Mouse (Mus musculus): ENCODE measurements around the gene Otulinl. TPM values are rescaled to one million over a fixed set of nuclear protein-coding genes. Genes with fewer than 3 reads are reported as not detected.
A peak's percentile ranks its signal among the peaks of the same experiment; 100 is the strongest.
"Not testable (repeated sequence)": the region's sequence is repeated elsewhere in the genome, so short reads cannot be mapped to it uniquely, and the experiment has no call there.

Gene Otulinl
- 17.8 and 21.1 TPM in 2 replicates for polyA plus RNA-seq (2012; rRNA removed)

DNA sequence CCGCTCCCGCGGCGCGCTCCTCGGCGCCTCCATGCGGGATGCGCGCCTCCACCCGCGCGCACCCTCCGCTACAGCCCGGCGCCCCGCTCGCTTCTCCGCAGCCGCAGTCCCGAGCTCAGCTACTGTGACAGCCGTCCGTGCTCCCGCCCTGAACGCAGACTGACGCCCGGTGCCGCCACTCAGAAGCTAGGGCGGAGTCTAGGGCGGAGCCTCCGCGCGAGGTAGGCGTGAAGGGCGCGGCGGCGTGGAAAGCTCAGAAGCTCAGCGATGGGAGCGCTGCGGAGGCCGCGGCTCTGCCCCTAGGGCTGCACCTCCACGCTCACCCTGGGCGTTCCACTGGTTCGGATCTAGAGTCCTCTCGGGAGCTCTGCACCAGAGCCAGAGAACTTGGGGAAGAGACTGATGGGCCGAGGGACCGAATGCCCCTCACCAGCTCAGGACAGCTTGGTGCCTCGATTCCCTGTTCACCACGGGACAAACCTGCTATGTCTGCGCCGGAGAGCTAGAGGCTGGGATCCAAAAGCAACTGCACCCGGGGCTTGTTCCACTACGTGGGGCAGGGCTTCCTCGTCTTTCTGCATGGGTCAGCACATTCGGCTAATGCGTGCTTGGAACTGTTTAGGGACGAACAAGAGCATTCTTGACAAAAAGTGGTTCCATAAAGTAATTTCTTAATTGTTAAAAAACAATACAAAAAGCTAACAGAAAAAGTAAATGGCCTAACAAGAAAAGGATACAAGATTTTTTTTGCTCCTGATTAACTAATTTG is at the start of gene Otulinl:
TSS of gene Otulinl (minus strand) at position 161 of the 769 bp plus-strand sequence.
- peaks cover 5% of the 10 kb centered on the region; the same call in 1 of the 2 replicates for H3K4me1 ChIP-seq (ENCODE audit: control insufficient read depth, insufficient read depth, low read length)
- TF ChIP-seq POLR2A (IDR thresholded peaks at IDR 0.05; ENCODE audit: extremely low read depth, insufficient read depth, low read length): peak; percentile 65
- no peak for TF ChIP-seq CTCF (IDR thresholded peaks at IDR 0.05; ENCODE audit: extremely low read depth, insufficient read depth, low read length)
- peak within 1 kb of the TSS; percentile 54 for H3K4me3 ChIP-seq (ENCODE audit: insufficient read depth, low read length)
- no peak within 1 kb of the TSS for H3K27ac ChIP-seq (ENCODE audit: insufficient read depth, low read length)

DNA sequence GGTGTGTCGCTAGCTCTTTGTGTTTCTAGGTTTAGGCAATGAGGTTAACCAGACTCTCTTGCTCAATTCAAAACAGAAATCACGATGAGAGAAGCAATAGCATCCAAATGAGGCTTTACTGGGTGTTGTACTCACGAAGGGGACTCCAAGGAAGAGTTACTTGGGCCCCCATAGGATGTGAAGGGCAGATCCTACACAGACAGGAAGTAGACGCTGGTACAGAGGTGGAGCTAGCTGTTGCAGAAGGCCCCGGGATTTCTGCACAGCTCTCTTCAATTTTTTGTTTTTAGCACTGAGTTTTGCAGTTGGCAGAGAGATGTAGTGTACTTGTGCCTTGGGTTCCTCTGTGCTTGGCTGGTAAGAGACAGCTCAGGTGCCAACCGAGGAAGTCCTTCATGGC is 44.8 kb upstream of the Otulinl start:
- no peak for TF ChIP-seq CTCF (IDR thresholded peaks at IDR 0.05; ENCODE audit: extremely low read depth, insufficient read depth, low read length)
- no peak for TF ChIP-seq POLR2A (IDR thresholded peaks at IDR 0.05; ENCODE audit: extremely low read depth, insufficient read depth, low read length)
- Histone ChIP-seq H3K4me3 (ENCODE audit: insufficient read depth, low read length) (no peak overlapping the region), H3K4me1 (ENCODE audit: control insufficient read depth, insufficient read depth, low read length) (peaks cover 2% of the 10 kb centered on the region; the same call in 1 of the 2 replicates), H3K27ac (ENCODE audit: insufficient read depth, low read length) (no peak overlapping the region)

DNA sequence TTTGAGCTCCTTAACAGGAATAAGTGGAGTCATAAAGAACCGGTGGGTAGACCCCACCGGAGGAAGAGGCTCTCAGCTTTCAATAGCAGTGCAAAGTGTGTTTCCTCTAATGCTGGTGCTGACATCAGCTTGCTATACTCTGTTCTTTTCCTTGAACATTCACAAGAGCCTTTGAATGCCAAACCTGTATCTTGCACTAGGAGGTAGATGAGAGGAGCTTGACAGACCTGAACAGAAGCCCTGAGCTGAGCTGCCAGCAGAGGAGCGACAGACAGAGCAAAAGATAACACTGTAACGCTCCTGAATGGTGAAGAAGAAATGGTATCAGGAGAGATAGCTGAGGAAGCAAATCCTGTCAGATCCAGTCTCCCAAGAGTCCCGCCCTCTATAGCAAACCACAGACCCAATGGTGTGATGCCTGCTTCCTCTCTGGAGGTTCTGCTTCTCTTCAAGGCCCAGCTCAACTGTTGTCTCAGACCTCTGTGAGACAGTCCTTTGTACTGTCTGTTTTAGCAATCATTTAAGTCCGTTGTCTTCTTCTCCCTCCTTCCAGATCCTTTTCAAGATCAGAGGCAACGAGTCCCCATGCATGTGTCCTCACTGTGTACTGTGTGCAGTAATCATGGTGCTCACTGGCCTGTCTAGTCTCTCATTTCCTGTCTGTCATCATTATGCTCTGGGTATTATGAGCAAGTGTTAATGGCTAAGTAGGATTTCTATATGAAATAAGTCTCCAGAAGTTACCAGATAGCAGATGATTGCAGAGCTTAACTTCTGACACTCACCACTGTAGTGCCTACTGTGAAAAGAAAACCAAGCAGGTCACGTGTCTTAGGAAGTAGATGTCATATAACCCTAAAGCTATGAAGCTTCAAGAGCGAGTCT is 43.7 kb upstream of the Otulinl start:
- H3K27ac ChIP-seq (ENCODE audit: insufficient read depth, low read length): 0 out of 2 replicates have a peak overlapping the region, but pooled peaks have one; percentile 70
- TF ChIP-seq POLR2A (IDR thresholded peaks at IDR 0.05; ENCODE audit: extremely low read depth, insufficient read depth, low read length): no peak
- no peak for TF ChIP-seq CTCF (IDR thresholded peaks at IDR 0.05; ENCODE audit: extremely low read depth, insufficient read depth, low read length)
- no peak overlapping the region for H3K4me3 ChIP-seq (ENCODE audit: insufficient read depth, low read length)
- H3K4me1 ChIP-seq (ENCODE audit: control insufficient read depth, insufficient read depth, low read length): peaks cover 2% of the 10 kb centered on the region; the same call in 1 of the 2 replicates

DNA sequence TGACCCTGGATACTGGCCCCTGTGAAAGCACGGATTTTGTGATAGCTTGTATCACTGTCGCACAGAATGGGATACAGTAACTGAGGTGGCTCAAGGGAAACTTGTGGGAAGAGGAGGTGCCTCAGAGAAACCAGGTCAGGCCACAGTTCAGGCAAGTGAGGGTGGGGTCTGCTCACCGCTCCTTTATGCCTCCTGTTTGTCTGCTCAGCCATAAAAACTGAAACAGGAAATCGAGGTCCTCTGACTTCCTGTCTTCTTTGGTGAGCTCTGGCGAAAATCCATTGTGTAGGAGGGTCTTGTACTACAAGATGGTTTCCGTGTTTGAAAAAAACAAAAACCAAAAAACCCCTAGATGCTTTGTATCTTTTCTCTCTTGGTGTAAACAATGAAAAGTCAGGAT is 42.9 kb upstream of the Otulinl start:
- TF ChIP-seq POLR2A (IDR thresholded peaks at IDR 0.05; ENCODE audit: extremely low read depth, insufficient read depth, low read length) (no peak), CTCF (IDR thresholded peaks at IDR 0.05; ENCODE audit: extremely low read depth, insufficient read depth, low read length) (no peak)
- Histone ChIP-seq H3K4me3 (ENCODE audit: insufficient read depth, low read length) (no peak overlapping the region), H3K4me1 (ENCODE audit: control insufficient read depth, insufficient read depth, low read length) (peaks cover 2% of the 10 kb centered on the region; the same call in 1 of the 2 replicates), H3K27ac (ENCODE audit: insufficient read depth, low read length) (no peak overlapping the region)

DNA sequence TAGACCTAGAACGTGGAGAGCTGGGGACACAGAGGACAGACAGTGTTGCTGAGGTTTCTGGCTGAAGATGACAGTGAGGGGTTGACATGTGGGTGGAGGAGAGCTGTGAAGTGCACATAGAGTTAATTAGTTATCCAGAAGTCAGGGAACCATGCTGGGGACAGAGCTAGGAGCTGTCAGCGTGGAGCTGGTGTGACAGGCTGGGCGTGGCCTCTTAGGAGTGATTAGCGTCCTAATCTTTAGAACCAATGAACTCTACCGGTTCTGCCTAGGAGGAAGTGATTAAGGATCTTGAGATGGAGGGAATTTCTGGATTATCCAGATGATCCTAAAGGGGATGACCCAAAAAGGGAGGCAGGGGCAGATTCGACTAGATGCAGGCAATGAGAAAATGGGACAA is 42.4 kb upstream of the Otulinl start:
- peaks cover 2% of the 10 kb centered on the region; the same call in 1 of the 2 replicates for H3K4me1 ChIP-seq (ENCODE audit: control insufficient read depth, insufficient read depth, low read length)
- no peak overlapping the region for H3K4me3 ChIP-seq (ENCODE audit: insufficient read depth, low read length)
- H3K27ac ChIP-seq (ENCODE audit: insufficient read depth, low read length): no peak overlapping the region
- no peak for TF ChIP-seq CTCF (IDR thresholded peaks at IDR 0.05; ENCODE audit: extremely low read depth, insufficient read depth, low read length)
- no peak for TF ChIP-seq POLR2A (IDR thresholded peaks at IDR 0.05; ENCODE audit: extremely low read depth, insufficient read depth, low read length)

DNA sequence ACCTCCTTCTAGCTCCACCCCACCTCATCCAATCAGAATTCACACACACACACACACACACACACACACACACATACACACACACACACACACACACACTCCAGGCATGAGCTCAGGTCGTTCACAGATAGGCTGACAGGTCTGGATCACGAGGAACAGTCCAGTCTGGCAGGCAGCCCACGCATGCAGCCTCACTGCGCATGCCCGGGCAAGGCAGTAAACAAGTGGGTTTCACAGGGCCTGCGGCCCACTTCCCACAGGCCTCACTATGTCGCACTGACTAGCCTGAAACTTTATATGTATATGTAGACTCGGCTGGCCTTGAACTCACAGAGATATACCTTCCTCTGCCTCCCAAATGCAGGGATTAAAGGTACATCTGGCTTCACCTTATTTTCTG is 38.9 kb upstream of the Otulinl start:
- H3K4me1 ChIP-seq (ENCODE audit: control insufficient read depth, insufficient read depth, low read length); H3K4me3 ChIP-seq (ENCODE audit: insufficient read depth, low read length); H3K27ac ChIP-seq (ENCODE audit: insufficient read depth, low read length): not testable (repeated sequence)

DNA sequence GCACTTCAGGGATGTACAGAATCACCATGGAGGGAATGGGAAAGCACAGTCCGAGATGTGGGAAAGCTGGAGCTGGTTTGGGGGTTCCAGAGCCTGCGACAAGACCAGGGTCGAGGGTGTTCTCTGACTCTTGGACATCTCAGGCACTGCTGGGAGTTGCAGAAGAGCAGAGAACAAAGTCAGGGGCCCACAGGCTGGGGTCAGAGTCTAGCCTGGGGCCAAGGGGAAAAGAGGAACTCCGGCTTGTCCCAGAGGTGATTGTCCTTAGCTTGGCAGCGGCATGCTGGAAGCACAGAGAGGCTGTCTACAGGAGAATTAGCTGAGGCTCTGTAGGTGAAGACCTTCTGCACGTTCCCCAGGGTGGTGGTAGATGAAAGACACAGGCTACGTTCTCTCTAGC is 37.3 kb upstream of the Otulinl start:
- Histone ChIP-seq H3K4me1 (ENCODE audit: control insufficient read depth, insufficient read depth, low read length) (no peaks in the 10 kb centered on the region), H3K4me3 (ENCODE audit: insufficient read depth, low read length) (no peak overlapping the region), H3K27ac (ENCODE audit: insufficient read depth, low read length) (no peak overlapping the region)
- TF ChIP-seq POLR2A (IDR thresholded peaks at IDR 0.05; ENCODE audit: extremely low read depth, insufficient read depth, low read length) (no peak), CTCF (IDR thresholded peaks at IDR 0.05; ENCODE audit: extremely low read depth, insufficient read depth, low read length) (no peak)

DNA sequence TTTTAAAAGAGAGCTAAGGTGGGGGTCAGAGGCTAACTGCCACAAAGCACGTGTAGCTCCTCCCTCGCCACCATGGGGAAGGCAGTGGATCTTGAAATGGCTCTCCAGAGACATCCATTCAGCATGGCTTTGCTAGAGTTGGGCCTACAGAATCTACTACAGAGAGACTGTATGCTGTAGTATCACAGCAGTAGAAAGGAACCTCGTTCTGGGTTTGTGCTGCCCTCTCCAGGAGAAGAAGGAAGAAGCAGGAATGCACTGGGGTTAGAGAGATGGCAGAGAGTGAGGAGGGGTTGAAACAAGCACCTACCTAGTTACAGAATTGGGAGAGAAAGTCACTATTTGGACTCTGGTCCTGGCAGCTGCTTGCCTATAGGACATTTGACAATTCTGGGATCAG is 34.0 kb upstream of the Otulinl start:
- no peaks in the 10 kb centered on the region for H3K4me1 ChIP-seq (ENCODE audit: control insufficient read depth, insufficient read depth, low read length)
- no peak overlapping the region for H3K27ac ChIP-seq (ENCODE audit: insufficient read depth, low read length)
- TF ChIP-seq CTCF (IDR thresholded peaks at IDR 0.05; ENCODE audit: extremely low read depth, insufficient read depth, low read length): peak; percentile 75
- TF ChIP-seq POLR2A (IDR thresholded peaks at IDR 0.05; ENCODE audit: extremely low read depth, insufficient read depth, low read length): no peak
- H3K4me3 ChIP-seq (ENCODE audit: insufficient read depth, low read length): no peak overlapping the region

DNA sequence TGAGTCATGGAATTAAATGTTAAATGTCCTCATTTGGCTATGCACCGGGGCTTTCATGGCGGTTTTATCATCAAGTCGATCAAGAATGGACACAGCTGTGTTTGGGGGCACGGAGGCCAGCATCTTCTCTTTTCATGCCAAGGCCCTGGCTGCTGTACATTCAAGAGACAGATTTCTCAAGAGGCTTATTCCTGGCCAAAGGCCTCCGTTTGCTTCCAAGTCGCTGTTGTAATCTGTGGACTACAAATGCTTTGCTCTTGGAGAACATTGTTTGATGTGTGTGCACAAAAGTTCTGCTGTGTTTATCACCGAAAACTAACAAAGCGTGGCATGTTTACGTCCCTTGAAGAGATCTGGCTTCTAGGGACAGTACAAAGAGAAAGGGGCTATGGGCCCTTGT is 29.3 kb upstream of the Otulinl start:
- no peaks in the 10 kb centered on the region for H3K4me1 ChIP-seq (ENCODE audit: control insufficient read depth, insufficient read depth, low read length)
- no peak overlapping the region for H3K27ac ChIP-seq (ENCODE audit: insufficient read depth, low read length)
- H3K4me3 ChIP-seq (ENCODE audit: insufficient read depth, low read length): no peak overlapping the region
- TF ChIP-seq CTCF (IDR thresholded peaks at IDR 0.05; ENCODE audit: extremely low read depth, insufficient read depth, low read length): no peak
- no peak for TF ChIP-seq POLR2A (IDR thresholded peaks at IDR 0.05; ENCODE audit: extremely low read depth, insufficient read depth, low read length)
